Mouse (Mus musculus): ENCODE measurements around the gene Cdkn1a. TPM values are rescaled to one million over a fixed set of nuclear protein-coding genes. Genes with fewer than 3 reads are reported as not detected.
"Not testable (repeated sequence)": the region's sequence is repeated elsewhere in the genome, so short reads cannot be mapped to it uniquely, and the experiment has no call there.

Cdkn1a gene
- 197 and 230 TPM in 2 replicates for polyA plus RNA-seq (2012; rRNA removed)

DNA sequence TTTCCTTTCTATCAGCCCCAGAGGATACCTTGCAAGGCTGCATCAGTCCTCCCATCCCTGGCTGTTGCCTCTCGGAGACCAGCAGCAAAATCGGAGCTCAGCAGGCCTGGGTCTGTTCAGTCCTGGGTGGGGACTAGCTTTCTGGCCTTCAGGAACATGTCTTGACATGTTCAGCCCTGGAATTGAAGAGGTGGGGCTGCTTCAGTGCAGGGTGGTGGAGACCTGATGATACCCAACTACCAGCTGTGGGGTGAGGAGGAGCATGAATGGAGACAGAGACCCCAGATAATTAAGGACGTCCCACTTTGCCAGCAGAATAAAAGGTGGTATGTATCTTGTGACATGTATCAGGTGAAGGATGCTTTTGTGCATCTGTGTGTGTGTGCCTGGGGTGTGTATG is at the start of gene Cdkn1a:
Cdkn1a (plus strand) TSS at position 201 of the 400 bp plus-strand sequence.
- 83% methylated on average over 3 of the region's 3 CpGs for WGBS
- DNase-seq (ENCODE audit: low read depth, low spot score), result no peak

DNA sequence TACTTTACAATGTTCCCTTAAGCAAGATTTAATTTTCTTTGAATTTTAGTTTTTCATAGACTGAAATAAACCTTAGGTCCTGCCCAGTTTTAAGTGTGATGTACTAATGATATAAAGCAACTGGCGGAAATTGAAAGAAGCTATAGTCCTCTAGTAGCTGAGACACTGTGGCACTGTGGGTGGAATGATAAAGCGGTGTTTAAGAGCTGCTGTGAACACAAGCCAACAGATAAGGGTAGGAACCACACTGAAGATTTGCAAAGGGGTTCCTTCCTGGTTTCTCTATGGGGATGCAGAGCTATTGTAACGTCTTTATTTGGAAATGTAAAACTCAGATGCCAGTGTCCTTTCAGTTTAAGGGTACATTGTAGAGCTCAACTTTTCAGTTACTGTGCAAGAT is 49.1 kb upstream of the Cdkn1a start:
- DNase-seq (ENCODE audit: low read depth, low spot score), result not testable (repeated sequence)
- 59% methylated on average over 3 of the region's 3 CpGs for WGBS

GRCm38 (mm10) chr17:29042569-29042968 is 48.2 kb upstream of the Cdkn1a start:
- DNase-seq (ENCODE audit: low read depth, low spot score), result no peak

GRCm38 (mm10) chr17:29043583-29043982 is 47.2 kb upstream of the Cdkn1a start:
- no peak for DNase-seq (ENCODE audit: low read depth, low spot score)
- 74% methylated on average over 3 of the region's 3 CpGs for WGBS

GRCm38 (mm10) chr17:29044146-29044924 is 46.4 kb upstream of the Cdkn1a start:
- WGBS, result 70% methylated on average over 6 of the region's 6 CpGs
- no peak for DNase-seq (ENCODE audit: low read depth, low spot score)

DNA sequence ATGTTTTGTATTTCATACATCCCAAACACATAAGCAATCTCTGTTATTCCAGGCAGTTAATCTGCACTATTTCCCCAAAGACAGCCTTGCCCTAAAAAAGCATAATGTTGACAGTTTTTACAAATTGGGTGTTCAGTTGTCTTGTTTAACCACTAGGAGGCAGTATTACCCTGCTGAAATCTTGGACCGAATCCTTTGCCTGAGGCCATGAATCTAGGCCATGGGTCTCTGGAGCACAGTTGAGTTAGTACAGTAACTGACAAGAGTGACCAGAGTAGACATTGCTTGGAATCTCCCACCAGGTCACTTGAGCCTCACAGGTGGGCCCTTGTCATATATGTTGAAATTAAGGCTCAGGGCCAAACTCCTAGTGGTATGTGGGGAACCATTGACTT is 45.9 kb upstream of the Cdkn1a start:
- WGBS, result 36% methylated on average over 1 of the region's 1 CpGs
- no peak for DNase-seq (ENCODE audit: low read depth, low spot score)

DNA sequence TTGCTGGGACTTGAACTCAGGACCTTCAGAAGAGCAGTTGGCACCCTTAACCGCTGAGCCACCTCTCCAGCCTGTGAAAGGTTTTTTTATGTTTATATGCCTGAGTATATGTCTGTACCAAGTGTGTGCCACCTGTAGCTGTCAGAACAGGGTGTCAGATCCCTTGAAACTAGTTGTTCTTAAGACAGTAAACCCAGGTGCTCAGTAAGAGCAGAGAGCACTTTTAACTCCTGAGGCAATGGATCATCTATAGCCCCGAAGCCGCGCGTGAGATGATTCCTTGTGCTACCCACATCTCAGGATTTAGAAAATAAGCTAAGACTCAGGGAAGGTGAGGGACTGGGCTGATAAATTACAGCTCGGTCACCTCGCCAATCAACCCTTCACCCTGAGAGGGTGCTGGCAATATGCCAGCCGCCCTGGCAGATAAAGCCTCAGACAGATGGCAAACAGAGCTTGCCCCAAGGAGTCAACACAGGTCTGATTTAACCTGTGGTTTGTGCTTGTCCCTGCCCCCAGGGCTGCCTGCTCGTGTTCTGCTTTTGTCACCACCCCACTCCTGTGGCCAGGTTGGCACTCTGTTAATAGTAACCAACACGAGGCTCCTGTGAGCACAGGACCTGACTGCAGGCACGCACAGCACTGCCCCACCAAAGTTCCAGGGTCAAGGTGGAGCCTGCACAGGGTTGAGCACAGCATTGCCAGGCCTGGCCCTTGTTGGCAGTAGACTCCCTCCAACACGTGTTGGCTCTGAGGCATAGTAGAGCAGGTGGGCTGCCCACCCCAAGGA is 44.8 kb upstream of the Cdkn1a start:
- 30% methylated on average over 12 of the region's 12 CpGs for WGBS
- DNase-seq (ENCODE audit: low read depth, low spot score), result no peak

DNA sequence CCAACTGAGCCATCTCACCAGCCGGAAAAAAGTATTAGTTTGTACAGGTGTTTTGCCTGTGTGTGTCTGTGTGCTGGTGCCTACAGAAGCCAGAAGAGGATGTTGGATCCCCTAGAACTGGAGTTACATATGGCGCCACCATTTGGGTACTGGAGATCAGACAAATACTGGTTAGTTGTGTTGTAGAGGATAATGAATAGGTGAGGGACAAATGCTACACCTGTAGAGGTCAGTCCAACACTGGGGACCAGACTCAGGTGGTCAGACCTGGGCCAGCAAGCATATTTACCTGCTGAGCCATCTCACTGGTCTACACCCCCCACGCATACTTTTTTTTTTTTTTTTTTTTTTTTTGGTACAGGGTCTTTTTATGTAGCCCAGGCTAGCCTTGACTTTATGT is 43.9 kb upstream of the Cdkn1a start:
- DNase-seq (ENCODE audit: low read depth, low spot score), result no peak
- WGBS, result 79% methylated on average over 3 of the region's 3 CpGs

DNA sequence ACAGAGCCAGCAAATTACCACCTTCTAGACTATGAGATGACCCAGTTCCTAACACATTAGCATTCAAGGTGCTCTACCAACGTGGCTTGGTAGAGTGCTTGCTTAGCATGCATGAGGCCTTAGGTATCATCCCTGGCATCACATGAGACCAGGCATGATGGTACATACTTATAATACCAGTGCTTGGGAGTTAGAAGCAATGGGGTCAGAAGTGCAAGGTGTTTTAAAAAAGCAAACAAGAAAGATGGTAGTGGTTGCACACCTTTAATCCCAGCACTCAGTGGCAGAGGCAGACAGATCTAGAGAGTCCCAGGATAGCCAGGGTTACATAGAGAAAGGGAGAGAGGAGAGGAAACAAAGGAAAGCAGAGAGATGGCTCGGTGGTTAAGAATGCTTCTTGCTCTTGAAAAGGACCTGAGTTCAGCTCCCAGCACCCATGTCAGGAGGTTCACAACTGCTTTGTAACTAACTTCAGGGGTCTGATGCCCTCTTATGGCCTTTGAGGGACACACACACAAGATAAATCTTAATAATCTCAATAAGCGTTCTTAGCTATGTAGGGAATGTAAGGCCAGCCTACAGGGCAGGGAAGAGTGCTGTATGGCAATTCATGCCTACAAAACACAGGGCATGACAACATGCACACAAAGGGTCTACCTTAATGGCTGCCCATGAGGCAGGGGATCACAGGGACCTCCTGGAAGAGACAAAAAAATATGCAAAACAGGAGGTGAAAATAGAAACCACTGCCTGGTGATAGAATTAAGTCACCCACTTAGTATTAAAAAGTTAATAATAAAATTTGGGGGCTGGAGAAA is 42.9 kb upstream of the Cdkn1a start:
- 75% methylated on average over 3 of the region's 3 CpGs for WGBS
- no peak for DNase-seq (ENCODE audit: low read depth, low spot score)

DNA sequence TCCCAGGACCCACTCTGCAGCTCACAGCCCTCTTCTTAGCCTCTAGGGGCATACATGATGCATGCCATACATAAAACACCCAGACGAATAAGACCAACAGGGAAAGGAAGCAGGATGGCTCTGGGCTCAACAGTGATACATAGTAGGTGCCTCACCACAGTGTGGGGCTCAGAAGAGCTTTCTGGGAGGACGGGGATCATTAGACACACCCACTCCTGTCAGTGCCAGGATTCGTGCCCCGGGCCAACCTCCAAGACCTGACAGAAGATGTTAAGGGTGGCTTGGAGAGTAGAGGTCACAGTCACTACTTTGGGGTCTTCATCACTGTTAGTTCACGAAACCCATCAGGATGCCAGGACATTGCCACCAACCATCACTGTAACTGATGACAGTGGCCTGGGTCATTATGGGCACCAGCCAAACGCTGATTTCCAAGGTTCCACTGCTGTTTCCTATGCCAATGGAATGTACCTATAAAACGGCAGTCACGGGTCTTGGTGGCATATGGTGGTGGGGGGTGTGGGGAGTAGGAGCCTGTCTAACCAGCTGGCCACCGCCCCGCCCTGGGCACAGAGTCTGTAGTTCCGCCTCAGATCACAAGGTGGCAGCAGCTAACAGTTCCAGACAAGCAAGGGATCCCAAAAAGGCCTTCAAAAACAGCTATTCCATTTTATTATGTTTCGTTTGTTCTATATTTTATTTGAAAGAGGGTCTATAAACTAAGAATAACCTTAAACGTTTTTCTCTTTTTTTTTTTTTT is 41.8 kb upstream of the Cdkn1a start:
- DNase-seq (ENCODE audit: low read depth, low spot score), result no peak
- 9% methylated on average over 13 of the region's 13 CpGs for WGBS

DNA sequence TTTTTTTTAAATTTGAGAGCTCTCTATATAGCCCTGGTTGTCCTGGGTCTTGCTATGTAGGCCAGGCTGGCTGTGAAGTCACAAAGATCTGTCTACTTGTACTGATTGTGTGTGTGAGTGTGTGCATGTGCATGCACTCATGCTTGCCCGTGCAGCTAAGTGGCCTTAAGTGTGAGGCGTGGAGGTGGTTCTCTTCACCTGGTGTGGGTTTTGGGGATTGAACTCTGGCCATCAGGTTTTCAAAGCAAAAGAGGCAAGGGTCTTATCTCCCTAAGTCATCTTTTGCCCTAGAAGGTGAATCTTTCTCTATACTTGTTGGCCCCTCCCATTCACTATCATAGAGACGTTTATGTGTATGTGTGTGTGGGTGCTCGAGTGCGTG is 41.3 kb upstream of the Cdkn1a start:
- DNase-seq (ENCODE audit: low read depth, low spot score), result no peak
- WGBS, result 34% methylated on average over 5 of the region's 5 CpGs

GRCm38 (mm10) chr17:29049923-29050322 is 40.9 kb upstream of the Cdkn1a start:
- DNase-seq (ENCODE audit: low read depth, low spot score), result no peak
- WGBS, result 25% methylated on average over 7 of the region's 7 CpGs

DNA sequence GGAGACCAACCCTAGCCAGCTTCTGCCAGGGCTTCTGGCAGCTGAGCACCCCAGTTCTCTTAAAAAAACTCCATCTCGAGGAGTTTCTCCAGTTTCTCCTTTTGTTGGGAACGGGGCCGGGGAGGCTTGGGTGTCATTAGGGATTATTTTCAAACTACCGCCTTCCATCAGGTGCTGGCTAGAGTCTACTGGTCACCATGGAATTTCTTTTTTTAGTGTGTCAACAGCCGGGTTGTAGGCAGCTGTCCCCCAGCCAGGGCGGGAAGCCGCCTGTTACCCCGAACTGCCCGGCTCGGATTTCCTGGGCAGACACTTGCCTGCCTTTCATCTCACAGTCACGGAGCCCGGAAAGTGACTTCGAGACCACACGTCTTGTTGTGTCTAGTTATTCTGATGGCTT is 40.0 kb upstream of the Cdkn1a start:
- WGBS, result 20% methylated on average over 14 of the region's 14 CpGs

DNA sequence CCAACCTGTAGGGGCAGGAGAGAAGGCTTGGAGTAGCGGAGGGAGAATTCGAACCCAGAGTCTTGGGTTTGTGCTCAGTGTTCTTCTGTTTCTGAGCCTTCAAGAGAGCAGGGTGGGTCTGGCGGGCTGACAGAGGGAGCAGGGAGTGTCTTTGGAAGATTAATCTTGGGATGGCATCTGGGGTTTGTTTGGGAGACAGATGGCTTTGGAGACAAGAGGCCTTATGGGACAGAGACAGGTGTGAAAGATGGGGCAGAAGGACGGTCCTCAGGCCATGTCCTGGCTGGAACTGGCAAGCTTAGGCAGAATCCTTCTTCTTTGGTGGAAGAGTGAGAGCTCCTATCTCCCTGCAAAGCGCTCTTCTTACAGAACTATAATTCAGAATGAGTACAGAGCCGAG is 37.7 kb upstream of the Cdkn1a start:
- WGBS, result 88% methylated on average over 6 of the region's 6 CpGs
- DNase-seq (ENCODE audit: low read depth, low spot score), result no peak

More for the DNA sequence above, 40.0 kb upstream of the Cdkn1a start:
- DNase-seq (ENCODE audit: low read depth, low spot score), result no peak

GRCm38 (mm10) chr17:29053841-29054240 is 36.9 kb upstream of the Cdkn1a start:
- 6% methylated on average over 7 of the region's 7 CpGs for WGBS
- no peak for DNase-seq (ENCODE audit: low read depth, low spot score)

- WGBS, result 62% methylated on average over 6 of the region's 6 CpGs
- DNase-seq (ENCODE audit: low read depth, low spot score), result no peak
Observed at GRCm38 (mm10) chr17:29054429-29054828, 36.3 kb upstream of the Cdkn1a start.

DNA sequence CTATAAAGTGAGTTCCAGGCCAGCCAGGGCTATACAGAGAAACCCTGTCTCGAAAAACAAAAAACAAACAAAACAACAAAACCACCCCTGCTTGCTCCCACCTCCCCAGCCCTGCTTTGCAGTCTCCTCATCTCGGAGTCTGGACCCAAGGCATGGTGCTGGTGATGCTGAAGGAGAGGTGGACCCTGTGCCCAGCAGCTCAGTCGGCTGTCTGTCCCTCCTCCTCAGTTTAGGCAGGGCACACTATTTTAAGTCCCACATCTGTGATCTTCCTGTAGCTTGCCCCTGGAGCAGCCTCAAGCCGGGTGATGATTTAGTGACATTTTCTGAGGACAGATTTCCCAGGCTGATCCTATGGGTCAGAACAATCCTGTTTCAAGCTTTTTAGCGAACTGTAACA is 35.2 kb upstream of the Cdkn1a start:
- WGBS, result 83% methylated on average over 5 of the region's 5 CpGs
- DNase-seq (ENCODE audit: low read depth, low spot score), result no peak

- DNase-seq (ENCODE audit: low read depth, low spot score), result no peak
- 20% methylated on average over 7 of the region's 7 CpGs for WGBS
Observed at GRCm38 (mm10) chr17:29056207-29056606, 34.6 kb upstream of the Cdkn1a start.

DNA sequence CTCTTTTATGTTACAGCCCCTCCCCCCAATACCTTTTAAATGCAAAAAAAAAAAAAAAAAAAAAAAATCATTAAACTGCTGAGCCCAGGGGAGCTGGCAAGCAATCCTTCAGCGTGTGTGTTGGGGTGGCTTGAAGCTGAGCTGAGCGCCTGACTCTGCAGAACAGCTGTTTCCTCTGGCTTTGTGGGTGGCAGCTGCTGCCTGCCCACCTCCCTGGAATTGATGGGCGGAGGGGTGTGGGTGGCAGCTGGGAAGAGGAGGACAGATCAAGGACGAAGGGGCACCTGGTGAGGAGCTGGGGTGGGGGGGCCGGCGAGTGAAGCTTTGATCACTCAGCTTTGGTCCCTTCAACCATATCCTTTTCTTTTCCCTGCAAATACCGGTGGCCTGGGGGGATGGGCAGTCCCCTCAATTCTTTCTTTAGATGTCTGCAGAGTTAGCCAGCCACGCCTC is 34.1 kb upstream of the Cdkn1a start:
- 47% methylated on average over 8 of the region's 8 CpGs for WGBS
- no peak for DNase-seq (ENCODE audit: low read depth, low spot score)

All from large intestine, adult 2 months (tissue).